8 mouse cellular contexts compared by ENCODE assay signal in the genomic region with DNA sequence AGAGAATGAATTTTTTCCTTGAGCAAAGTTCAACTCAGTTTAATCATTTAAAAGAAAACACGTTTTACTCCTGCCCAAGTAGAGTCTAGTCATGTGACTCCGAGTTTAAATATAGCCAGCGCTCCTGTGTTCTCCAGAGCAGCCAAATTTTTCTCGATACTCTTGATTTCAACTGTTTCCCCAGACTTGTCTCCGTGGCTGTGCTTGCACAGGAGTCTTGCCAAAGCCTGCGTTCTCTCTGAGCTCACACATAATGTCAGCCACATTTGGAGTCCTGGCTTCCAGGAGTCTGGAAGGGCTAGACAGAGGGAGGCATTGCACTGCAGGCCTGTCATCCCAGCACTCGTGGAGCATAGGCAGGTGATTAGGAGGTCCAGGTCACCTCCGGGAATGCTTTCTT. TPM values are rescaled to one million over a fixed set of nuclear protein-coding genes. Genes with fewer than 3 reads are reported as not detected.
DNase-seq lines count a peak whose midpoint lies in the region; ATAC-seq and TF ChIP-seq lines count a peak whose summit lies in the region.

No protein-coding gene starts in this region.

- intact Hi-C loops in heart, adult 2 months (cut with DNase I): no loop called here

- peaks cover 9% of the 10 kb centered on the region for H3K4me1 ChIP-seq in heart, adult 2 months (ENCODE audit: control insufficient read depth, insufficient read depth, low read length)
- peaks cover 62% of the 10 kb centered on the region for H3K4me1 ChIP-seq in kidney, embryonic 15.5 days
- peaks cover 17% of the 10 kb centered on the region for H3K4me1 ChIP-seq in forebrain, embryonic 13.5 days

- H3K4me3 ChIP-seq in heart, adult 2 months: no peak overlapping the region
- H3K4me3 ChIP-seq in kidney, embryonic 15.5 days (replicated peaks): peak overlapping the region; percentile 4; the same call in 1 of the 2 replicates
- no peak overlapping the region for H3K4me3 ChIP-seq in forebrain, embryonic 13.5 days

- H3K9ac ChIP-seq in heart, adult 2 months (ENCODE audit: low read depth, low read length): no peak overlapping the region
- H3K9ac ChIP-seq in kidney, embryonic 15.5 days: no peak overlapping the region
- no peak overlapping the region for H3K9ac ChIP-seq in forebrain, embryonic 13.5 days

- H3K27me3 ChIP-seq in heart, adult 2 months (ENCODE audit: control insufficient read depth, insufficient read depth, low read length): no peaks in the 10 kb centered on the region
- peaks cover 25% of the 10 kb centered on the region for H3K27me3 ChIP-seq in kidney, embryonic 15.5 days
- H3K27me3 ChIP-seq in forebrain, embryonic 13.5 days: peaks cover 38% of the 10 kb centered on the region

- H3K9me3 ChIP-seq in kidney, embryonic 15.5 days (replicated peaks): no peaks in the 10 kb centered on the region
- no peaks in the 10 kb centered on the region for H3K9me3 ChIP-seq in forebrain, embryonic 13.5 days (replicated peaks)

- H3K36me3 ChIP-seq in heart, adult 2 months (ENCODE audit: control insufficient read depth, insufficient read depth, low read length): no peaks in the 10 kb centered on the region
- no peaks in the 10 kb centered on the region for H3K36me3 ChIP-seq in kidney, embryonic 15.5 days
- no peaks in the 10 kb centered on the region for H3K36me3 ChIP-seq in forebrain, embryonic 13.5 days (ENCODE audit: poor library complexity, severe bottlenecking)

- TF ChIP-seq POLR2A in heart, adult 2 months (IDR thresholded peaks at IDR 0.05; ENCODE audit: insufficient read depth, low read depth, low read length): no peak

- no peak for TF ChIP-seq CTCF in heart, adult 2 months (IDR thresholded peaks at IDR 0.05)

- TF ChIP-seq EP300 in heart, adult 2 months (IDR thresholded peaks at IDR 0.05; ENCODE audit: insufficient read depth, low read depth, low read length): 0 out of 2 replicates have a peak, but pooled peaks have one; percentile 19

- no peaks in the 10 kb centered on the region for H3K79me2 ChIP-seq in heart, adult 2 months (replicated peaks; ENCODE audit: control insufficient read depth, insufficient read depth, low read length)

- DNase-seq in frontal cortex, postnatal 10 days (ENCODE audit: low spot score in 2 of 2): no peak
- peak; percentile 45 to 62 for DNase-seq in heart, adult 2 months
- peak; percentile 54 for DNase-seq in lung, postnatal 25 days (ENCODE audit: low spot score)
- DNase-seq in adrenal gland, postnatal 25 days: no peak

- ATAC-seq in frontal cortex, adult (ENCODE audit: low TSS enrichment): peak; percentile 33
- ATAC-seq in kidney, embryonic 15.5 days (replicated peaks; ENCODE audit: low FRiP score): no peak
- ATAC-seq in inflammation-experienced regulatory T-cells, adult 6 months: no peak
- no peak for ATAC-seq in forebrain, embryonic 13.5 days

- peak overlapping the region; percentile 91 for H3K4me2 ChIP-seq in kidney, embryonic 15.5 days
- H3K4me2 ChIP-seq in forebrain, embryonic 13.5 days: no peak overlapping the region

- WGBS in heart, adult 2 months: 36% methylated on average over 8 of the region's 8 CpGs
- 42% methylated on average over 8 of the region's 8 CpGs for WGBS in kidney, embryonic 15.5 days
- WGBS in forebrain, embryonic 13.5 days: 54% methylated on average over 8 of the region's 8 CpGs

- peak overlapping the region; percentile 88 for H3K27ac ChIP-seq in heart, adult 2 months
- H3K27ac ChIP-seq in kidney, embryonic 15.5 days: peak overlapping the region; percentile 90
- H3K27ac ChIP-seq in forebrain, embryonic 13.5 days: no peak overlapping the region

RNA-seq across cellular contexts. Expression of gene Cys1, which starts 0.9 kb away (rescaled TPM):
- 1 to 10 TPM; 3.3 to 4.0 TPM for total RNA-seq in heart, adult 2 months (2021)
- polyA plus RNA-seq in heart, adult 2 months (2012; rRNA removed): 5.6 and 7.4 TPM in 2 replicates
- polyA plus RNA-seq in kidney, embryonic 15.5 days (2015; fragmentation: Nextera tagmentation; extraction: Ambion mirVana): 10.8 and 11.9 TPM in 2 replicates
- not detected for polyA plus RNA-seq in inflammation-experienced regulatory T-cells, adult 6 months (2017; shearing (Covaris generic))
- 2.5 and 5.0 TPM in 2 replicates for total RNA-seq in adrenal gland, postnatal 25 days (2021)
- polyA plus RNA-seq in forebrain, embryonic 13.5 days (2015; fragmentation: Nextera tagmentation; extraction: Ambion mirVana): 0.45 and 0.58 TPM in 2 replicates

RNA-seq across cellular contexts. Expression of gene Rrm2, which starts 25.5 kb away (rescaled TPM):
- 1 to 10 TPM; 1.8 to 2.1 TPM for total RNA-seq in heart, adult 2 months (2021)
- 0.82 and 1.7 TPM in 2 replicates for polyA plus RNA-seq in heart, adult 2 months (2012; rRNA removed)
- polyA plus RNA-seq in kidney, embryonic 15.5 days (2015; fragmentation: Nextera tagmentation; extraction: Ambion mirVana): 246 and 248 TPM in 2 replicates
- polyA plus RNA-seq in inflammation-experienced regulatory T-cells, adult 6 months (2017; shearing (Covaris generic)): 100 to 1,000 TPM in 1 of 3 experiments, 10 to 100 TPM in 2; 41.3 to 492 (median 44.8) TPM
- total RNA-seq in adrenal gland, postnatal 25 days (2021): 26.7 and 30.0 TPM in 2 replicates
- 405 and 421 TPM in 2 replicates for polyA plus RNA-seq in forebrain, embryonic 13.5 days (2015; fragmentation: Nextera tagmentation; extraction: Ambion mirVana)

RNA-seq across cellular contexts. Expression of gene Klf11, which starts 31.5 kb away (rescaled TPM):
- total RNA-seq in heart, adult 2 months (2021): 10 to 100 TPM in 1 of 2 experiments, 1 to 10 TPM in 1; 7.8 to 13.5 TPM
- polyA plus RNA-seq in heart, adult 2 months (2012; rRNA removed): 8.8 and 15.1 TPM in 2 replicates
- polyA plus RNA-seq in kidney, embryonic 15.5 days (2015; fragmentation: Nextera tagmentation; extraction: Ambion mirVana): 12.4 and 13.2 TPM in 2 replicates
- 1 to 10 TPM; 2.3 to 3.6 (median 2.7) TPM for polyA plus RNA-seq in inflammation-experienced regulatory T-cells, adult 6 months (2017; shearing (Covaris generic))
- 9.8 and 14.8 TPM in 2 replicates for total RNA-seq in adrenal gland, postnatal 25 days (2021)
- 11.2 and 13.1 TPM in 2 replicates for polyA plus RNA-seq in forebrain, embryonic 13.5 days (2015; fragmentation: Nextera tagmentation; extraction: Ambion mirVana)

Comparison
In these comparisons a context has a peak if more than half of its experiments do, and no peak if none do; other contexts are left out.
1. DNase-seq: peak in heart, adult 2 months (2 of 2) and lung, postnatal 25 days (single experiment); none in frontal cortex, postnatal 10 days (0 of 2) and adrenal gland, postnatal 25 days (single experiment).
2. RNA of gene Rrm2, which starts 25.5 kb away (polyA plus RNA-seq): 405 to 421 TPM in forebrain, embryonic 13.5 days, 246 to 248 TPM in kidney, embryonic 15.5 days and 41.3 to 492 TPM in inflammation-experienced regulatory T-cells, adult 6 months; 0.82 to 1.7 TPM in heart, adult 2 months; every median in the first group is over 10 times any median in the second.